Mouse (Mus musculus): ENCODE measurements around the gene Tas2r110. TPM values are rescaled to one million over a fixed set of nuclear protein-coding genes. Genes with fewer than 3 reads are reported as not detected.

The Tas2r110 gene
- polyA plus RNA-seq (2021; fragmentation: Nextera tagmentation) = not detected in 2 replicates
- long read RNA-seq, experiment 1 = 0 reads
- long read RNA-seq, experiment 2 = 0 reads

GRCm38 (mm10) chr6:132867708-132868107 is at the start of gene Tas2r110:
TSS of gene Tas2r110 (plus strand) at chr6:132868008.

GRCm38 (mm10) chr6:132846842-132847241 is 21.0 kb upstream of the Tas2r110 start, which contains the start of gene Tas2r123:
TSS of gene Tas2r123 (plus strand) at chr6:132847142.

GRCm38 (mm10) chr6:132855138-132855537 is 12.7 kb upstream of the Tas2r110 start, which contains the start of gene Tas2r116:
TSS of gene Tas2r116 (plus strand) at chr6:132855438.

GRCm38 (mm10) chr6:132892711-132893110 is 24.9 kb downstream of the Tas2r110 start, which contains the start of gene Tas2r113:
TSS of gene Tas2r113 (plus strand) at chr6:132893011.

GRCm38 (mm10) chr6:132909351-132909750 is 41.5 kb downstream of the Tas2r110 start, which contains the start of gene Tas2r125:
TSS of gene Tas2r125 (plus strand) at chr6:132909651.

Other genes starting within 250 kb of the Tas2r110 start
- gene A630073D07Rik, start 216.5 kb upstream of the Tas2r110 start, polyA plus RNA-seq (2021; fragmentation: Nextera tagmentation) = not detected in 2 replicates
- gene Tas2r120, start 211.1 kb upstream of the Tas2r110 start, polyA plus RNA-seq (2021; fragmentation: Nextera tagmentation) = not detected in 2 replicates
- not detected in 2 replicates for gene Tas2r121, start 167.0 kb upstream of the Tas2r110 start, polyA plus RNA-seq (2021; fragmentation: Nextera tagmentation)
- gene Tas2r122, start 156.1 kb upstream of the Tas2r110 start, polyA plus RNA-seq (2021; fragmentation: Nextera tagmentation) = not detected in 2 replicates
- not detected in 2 replicates for gene Tas2r115, start 130.0 kb upstream of the Tas2r110 start, polyA plus RNA-seq (2021; fragmentation: Nextera tagmentation)
- gene Tas2r124, start 113.3 kb upstream of the Tas2r110 start, polyA plus RNA-seq (2021; fragmentation: Nextera tagmentation) = not detected in 2 replicates
- not detected in 2 replicates for gene Tas2r102, start 105.9 kb upstream of the Tas2r110 start, polyA plus RNA-seq (2021; fragmentation: Nextera tagmentation)
- gene Tas2r136, start 89.8 kb upstream of the Tas2r110 start, polyA plus RNA-seq (2021; fragmentation: Nextera tagmentation) = not detected in 2 replicates
- gene Tas2r117, start 65.2 kb upstream of the Tas2r110 start, polyA plus RNA-seq (2021; fragmentation: Nextera tagmentation) = not detected in 2 replicates
- gene Tas2r123, start 20.9 kb upstream of the Tas2r110 start, polyA plus RNA-seq (2021; fragmentation: Nextera tagmentation) = not detected in 2 replicates
- gene Tas2r116, start 12.6 kb upstream of the Tas2r110 start, polyA plus RNA-seq (2021; fragmentation: Nextera tagmentation) = not detected in 2 replicates
- not detected in 2 replicates for gene Tas2r113, start 25.0 kb downstream of the Tas2r110 start, polyA plus RNA-seq (2021; fragmentation: Nextera tagmentation)
- gene Tas2r125, start 41.6 kb downstream of the Tas2r110 start, polyA plus RNA-seq (2021; fragmentation: Nextera tagmentation) = not detected in 2 replicates
- not detected in 2 replicates for gene Tas2r129, start 83.1 kb downstream of the Tas2r110 start, polyA plus RNA-seq (2021; fragmentation: Nextera tagmentation)
- not detected in 2 replicates for gene Tas2r131, start 89.9 kb downstream of the Tas2r110 start, polyA plus RNA-seq (2021; fragmentation: Nextera tagmentation)
- gene Tas2r109, start 113.0 kb downstream of the Tas2r110 start, polyA plus RNA-seq (2021; fragmentation: Nextera tagmentation) = not detected in 2 replicates
- gene Tas2r103, start 169.1 kb downstream of the Tas2r110 start, polyA plus RNA-seq (2021; fragmentation: Nextera tagmentation) = not detected in 2 replicates
- not detected in 2 replicates for gene Tas2r140, start 187.8 kb downstream of the Tas2r110 start, polyA plus RNA-seq (2021; fragmentation: Nextera tagmentation)
- gene Smim10l1, start 236.9 kb downstream of the Tas2r110 start, polyA plus RNA-seq (2021; fragmentation: Nextera tagmentation) = 173 and 191 TPM in 2 replicates